Mouse (Mus musculus) stomach, postnatal 0 days (tissue): ENCODE measurements around the gene Cyb5rl.

Experiments
- CTCF ChIP-seq: IDR thresholded peaks from 2 replicates; pipeline ENCODE4 v1.5.1; 2016; ENCODE audit warnings: antibody characterized with exemption, low read depth, mild to moderate bottlenecking, moderate library complexity
- EP300 ChIP-seq: optimal IDR thresholded peaks from 2 replicates; pipeline ENCODE3; 2016; ENCODE audit warnings: antibody characterized with exemption

DNA sequence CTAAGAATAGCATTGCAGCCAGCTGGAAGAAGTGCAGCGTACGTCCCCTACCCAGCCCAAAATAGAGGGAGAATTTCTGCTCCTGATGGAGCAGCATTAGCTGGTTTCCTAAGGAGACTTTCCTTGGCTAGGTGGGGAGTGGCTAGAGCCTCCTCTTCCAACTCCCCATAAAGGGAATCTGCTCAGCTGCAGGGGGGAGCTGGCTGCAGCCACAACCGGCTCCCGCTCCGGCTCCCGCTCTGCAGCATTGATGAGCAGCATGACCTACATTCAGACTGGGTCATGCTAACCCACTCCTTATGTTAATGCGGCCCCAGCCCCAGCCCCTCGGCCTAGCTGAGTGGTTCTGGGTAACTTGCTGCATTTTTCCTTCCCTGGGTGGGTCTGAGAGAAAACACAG lies 27.5 kb upstream of the Cyb5rl start:
- no peak for TF ChIP-seq CTCF
- TF ChIP-seq EP300, result no peak
